Mouse (Mus musculus) ES-Bruce4 (cell line): ENCODE measurements around the gene Ppp5c.

Source experiments
- CTCF ChIP-seq: IDR thresholded peaks from one replicate; pipeline ENCODE4 v1.8.1; 2011; ENCODE audit warnings: low read depth, low read length
- POLR2A ChIP-seq: IDR thresholded peaks from one replicate; pipeline ENCODE4 v1.8.1; 2011; ENCODE audit warnings: low read length; ENCODE audit not compliant: insufficient read depth

GRCm38 (mm10) chr7:16980348-16980747, 47.4 kb downstream of the Ppp5c start:
- TF ChIP-seq CTCF (no peak), POLR2A (no peak)
